Mouse (Mus musculus): ENCODE data around the gene Wnt6.

Wnt6 gene

DNA sequence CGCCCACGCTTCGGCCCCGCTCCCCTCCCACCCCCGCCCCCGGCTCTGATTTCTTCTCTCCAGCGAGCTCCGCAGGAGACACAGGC lies at the start of gene Wnt6:
Wnt6 (plus strand) TSS at position 48 of the 86 bp plus-strand sequence.
- no peak for DNase-seq

GRCm38 (mm10) chr1:74723748-74724147 lies 47.9 kb upstream of the Wnt6 start:
- peak; percentile 66 for DNase-seq

GRCm38 (mm10) chr1:74726114-74726513 lies 45.6 kb upstream of the Wnt6 start:
- DNase-seq: no peak

- no peak for DNase-seq
These were observed 45.0 kb upstream of the Wnt6 start for GRCm38 (mm10) chr1:74726674-74727073.

DNA sequence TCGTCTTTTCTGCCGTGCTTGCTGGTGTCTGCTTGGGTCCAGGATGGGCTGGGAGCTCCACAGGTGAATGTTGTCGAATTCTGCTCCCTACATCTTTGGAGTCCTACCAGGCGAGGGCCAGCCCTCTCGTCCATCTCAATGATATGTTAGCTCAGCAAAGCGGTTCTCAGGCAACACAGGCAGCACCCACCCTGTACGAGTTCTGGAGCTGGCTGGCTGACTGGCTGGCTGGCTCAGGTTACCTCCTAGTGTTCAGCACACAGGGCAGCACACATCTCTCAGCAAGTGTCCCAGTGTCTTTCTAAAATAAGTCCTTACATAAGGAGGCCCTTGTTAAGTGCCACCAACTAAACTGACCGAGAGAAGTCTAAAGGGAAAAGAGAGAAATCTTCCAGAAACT lies 43.2 kb upstream of the Wnt6 start:
- no peak for DNase-seq

- no peak for DNase-seq
These were observed 34.7 kb upstream of the Wnt6 start for GRCm38 (mm10) chr1:74736977-74737376.

GRCm38 (mm10) chr1:74737500-74737899 lies 34.2 kb upstream of the Wnt6 start:
- no peak for DNase-seq

GRCm38 (mm10) chr1:74740846-74741245 lies 30.8 kb upstream of the Wnt6 start:
- DNase-seq: no peak

DNA sequence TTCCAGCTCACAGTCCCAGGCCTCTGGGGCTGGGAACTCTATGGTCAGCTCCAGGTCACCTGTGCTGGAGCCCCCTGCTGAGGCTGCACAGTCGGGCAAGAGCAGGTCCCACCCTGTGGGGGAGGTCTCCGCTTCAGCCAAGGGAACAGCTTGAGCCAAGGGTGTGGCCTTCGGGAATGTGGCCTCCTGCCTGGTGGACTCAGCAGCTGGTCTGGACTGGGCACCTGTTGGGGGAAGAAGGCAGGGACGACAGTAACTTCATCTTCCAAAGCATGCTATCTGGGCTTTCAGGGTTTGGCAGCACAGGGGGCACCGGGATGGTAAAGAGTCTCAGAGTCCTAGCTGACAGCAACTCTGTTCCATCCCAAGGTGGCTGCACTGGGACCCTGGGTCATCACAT lies 24.4 kb upstream of the Wnt6 start:
- DNase-seq: no peak

DNA sequence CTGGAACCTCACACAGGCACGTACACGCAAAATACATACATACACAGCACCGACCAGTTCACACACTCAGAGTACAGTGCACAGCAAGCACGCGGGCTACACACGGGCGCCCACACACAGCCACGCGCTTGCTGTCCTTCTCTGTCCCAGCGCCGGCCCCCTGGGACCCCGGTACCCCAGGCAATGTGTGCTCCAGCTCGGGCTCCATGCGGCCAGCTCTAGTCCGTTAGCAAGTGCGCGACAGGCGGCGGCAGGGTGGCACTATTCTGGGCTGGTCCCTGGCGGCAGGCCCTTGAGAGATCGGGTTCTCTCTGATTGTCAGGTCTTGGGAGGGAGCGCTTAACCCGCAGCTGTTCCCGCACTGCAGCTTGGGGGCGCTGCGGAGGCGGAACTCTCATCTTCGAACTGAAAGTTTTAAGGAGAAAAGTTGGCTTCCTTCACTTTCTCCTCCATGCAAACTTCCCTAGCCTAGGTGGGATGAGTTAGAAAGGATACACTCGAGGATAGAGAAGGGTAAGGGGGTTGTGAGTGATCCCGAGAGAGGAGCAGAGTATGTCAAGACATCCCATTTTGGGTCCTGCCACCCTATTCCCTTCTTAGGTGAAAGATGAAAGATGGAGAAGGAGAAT lies 22.9 kb upstream of the Wnt6 start, which contains the start of gene Prkag3:
Prkag3 (minus strand) TSS at position 579 of the 629 bp plus-strand sequence.
- peak; percentile 80 for DNase-seq

GRCm38 (mm10) chr1:74749301-74749700 lies 22.4 kb upstream of the Wnt6 start:
- no peak for DNase-seq

GRCm38 (mm10) chr1:74750683-74751082 lies 21.0 kb upstream of the Wnt6 start:
- no peak for DNase-seq

DNA sequence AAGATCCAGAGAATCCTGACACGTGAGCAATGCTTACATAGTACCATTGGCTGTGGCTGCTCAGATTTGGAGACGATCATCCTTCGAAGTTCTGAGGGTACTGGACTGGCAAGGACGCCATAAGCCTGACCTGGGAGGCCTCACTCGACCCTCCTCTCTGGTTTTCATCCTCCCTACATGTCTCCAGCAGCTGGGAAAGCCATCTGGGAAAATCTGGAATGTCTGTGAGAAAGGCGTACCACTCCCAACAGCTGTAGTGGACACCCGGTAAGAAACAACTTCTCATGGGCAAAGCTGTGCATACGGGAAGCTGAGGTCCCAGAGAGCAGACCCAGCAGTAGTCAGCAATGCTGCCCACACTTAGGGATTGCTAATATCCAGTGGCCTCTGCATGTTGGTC lies 19.5 kb upstream of the Wnt6 start:
- DNase-seq: no peak

- DNase-seq: no peak
These were observed 18.9 kb upstream of the Wnt6 start for GRCm38 (mm10) chr1:74752833-74753232.

DNA sequence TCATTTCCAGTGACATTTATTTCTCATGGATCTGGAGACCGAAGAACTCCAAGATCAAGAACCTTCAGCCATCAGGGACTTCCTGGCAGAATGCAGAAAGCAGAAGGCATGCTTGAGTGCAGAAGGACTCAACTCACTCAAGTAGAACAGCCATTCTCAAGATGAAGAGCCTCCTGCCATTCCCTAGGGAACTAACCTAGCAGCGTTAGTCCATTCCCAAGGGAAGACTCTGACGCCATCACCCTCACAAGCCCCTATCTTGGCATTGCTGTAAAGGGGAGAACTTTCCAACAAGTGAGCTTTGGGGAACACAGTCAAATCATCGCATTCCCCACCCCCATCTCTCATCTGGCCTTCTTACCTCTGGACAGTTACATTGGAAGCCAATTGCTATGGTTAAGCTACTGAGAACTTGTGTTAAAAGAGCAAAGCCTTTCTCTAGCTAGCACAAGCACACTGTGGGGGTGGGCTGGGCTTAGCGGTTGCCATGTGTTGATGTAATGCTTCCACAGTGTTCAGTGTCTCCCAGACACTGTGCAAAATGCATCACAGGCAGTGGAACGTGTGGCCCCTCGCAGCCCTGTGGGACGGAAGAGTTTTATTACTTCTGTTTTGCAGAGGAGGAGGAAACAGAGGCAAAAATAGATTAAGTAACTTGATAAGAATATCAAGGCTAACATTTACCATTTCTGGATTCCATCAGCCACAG lies 18.3 kb upstream of the Wnt6 start:
- no peak for DNase-seq

DNA sequence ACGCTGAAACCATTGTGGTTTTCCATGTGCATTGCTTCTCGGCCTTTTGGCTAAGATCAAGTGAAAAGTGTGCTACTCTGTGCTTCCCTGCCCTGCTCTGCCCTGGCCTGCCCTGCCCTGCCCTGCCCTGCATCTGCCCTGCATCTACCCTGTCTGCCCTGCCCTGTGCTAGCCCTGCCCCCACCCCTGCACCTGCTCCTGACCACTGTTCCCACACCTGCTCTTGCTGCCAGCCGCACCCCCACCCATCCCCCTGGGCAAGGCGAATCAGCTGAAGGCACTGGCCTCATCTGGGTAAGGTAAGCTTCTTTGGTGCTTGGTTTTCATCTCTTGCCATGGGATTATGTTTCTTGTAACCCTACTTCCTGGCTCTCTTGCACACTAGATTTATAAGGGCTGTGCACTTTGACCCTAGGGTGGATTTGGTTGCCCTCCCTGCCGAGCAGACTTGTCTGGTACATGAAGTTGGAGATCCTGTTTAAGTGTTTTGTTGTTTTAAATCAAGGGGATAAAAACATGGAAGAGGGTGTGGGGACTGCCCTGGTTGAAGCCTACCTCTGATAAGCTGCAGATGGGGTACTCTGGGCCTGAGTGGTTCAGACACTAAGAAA lies 17.4 kb upstream of the Wnt6 start:
- peak; percentile 51 for DNase-seq

- DNase-seq: no peak
These were observed 11.9 kb upstream of the Wnt6 start for GRCm38 (mm10) chr1:74759773-74760172.

DNA sequence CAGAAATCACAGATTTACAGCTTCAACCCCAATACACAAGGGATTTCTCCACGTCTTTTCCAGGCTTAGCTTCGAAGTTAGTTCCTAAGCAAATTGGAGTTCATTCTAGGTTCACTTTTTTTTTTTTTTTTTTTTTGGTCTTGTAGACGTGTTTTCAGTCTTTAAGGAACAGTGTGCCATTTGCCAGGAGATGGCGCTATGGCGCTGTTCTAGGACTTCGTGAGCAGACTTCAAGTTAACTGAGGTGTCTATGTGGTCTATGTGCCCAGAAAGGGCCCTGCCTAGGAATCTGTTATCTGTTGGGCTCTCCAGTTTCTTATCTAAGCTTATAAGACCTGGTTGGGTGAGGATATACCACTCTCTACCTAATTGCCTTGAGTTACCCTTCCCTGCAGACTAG lies 8.6 kb upstream of the Wnt6 start:
- DNase-seq: peak; percentile 85

DNA sequence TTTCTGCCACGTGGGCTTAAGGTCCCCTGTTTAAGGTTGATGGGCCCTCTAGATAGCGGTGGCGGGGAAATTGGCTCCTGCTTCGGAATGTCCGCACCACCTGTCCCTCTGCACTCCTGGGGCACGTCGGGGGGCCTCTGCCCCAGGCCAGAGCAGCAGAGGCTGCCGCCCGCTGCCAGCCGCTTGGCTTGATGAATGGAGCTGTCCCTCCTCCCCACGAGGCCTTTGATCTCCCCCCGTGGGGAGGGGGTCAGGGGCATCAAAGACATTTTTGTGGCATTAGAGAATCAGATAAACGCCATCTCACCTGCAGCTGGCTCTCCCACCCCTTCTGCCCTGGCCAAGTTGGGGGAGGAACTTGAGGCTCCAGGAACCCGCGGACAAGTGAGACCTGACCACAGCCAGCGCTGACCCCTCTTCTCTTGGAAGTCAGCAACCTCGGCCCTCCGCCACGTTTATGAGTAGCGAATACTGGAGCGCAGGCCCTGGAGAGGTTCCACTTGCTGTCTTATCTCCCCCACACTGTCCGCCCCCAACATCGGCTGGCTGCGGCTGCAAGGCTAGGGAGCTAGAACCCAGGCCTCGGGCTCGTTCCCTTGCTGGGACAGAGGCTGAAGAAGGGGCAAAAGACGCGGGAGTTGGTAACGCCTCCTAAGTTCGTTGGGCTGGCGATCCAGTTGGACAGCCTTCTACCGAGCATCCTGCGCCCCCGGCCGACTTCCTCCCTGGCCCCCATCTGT lies 795 bp upstream of the Wnt6 start:
- DNase-seq: no peak

DNA sequence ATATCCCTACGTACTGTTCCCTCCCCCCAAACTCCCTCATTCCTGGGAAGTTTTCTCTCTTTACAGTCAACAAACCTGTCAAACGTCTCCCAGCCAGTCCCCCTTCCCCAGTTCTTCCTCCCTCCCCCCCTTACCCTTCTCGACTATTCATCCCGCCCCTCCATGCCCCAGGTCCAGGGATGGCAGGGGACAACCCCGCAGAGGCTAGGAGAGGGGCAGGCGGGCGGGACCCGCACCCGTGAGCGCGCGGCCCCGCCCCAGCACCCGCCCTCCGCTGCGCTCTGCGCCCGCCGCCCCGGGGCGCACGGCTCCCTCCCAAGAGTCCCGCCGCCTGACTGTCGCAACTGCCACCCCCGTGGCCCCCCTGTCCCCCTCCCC lies 236 bp upstream of the Wnt6 start:
- no peak for DNase-seq

GRCm38 (mm10) chr1:74771931-74772620 lies 384 bp downstream of the Wnt6 start:
- DNase-seq: peak; percentile 51

- DNase-seq: peak; percentile 68
These were observed 1.4 kb downstream of the Wnt6 start for GRCm38 (mm10) chr1:74773136-74773535.

GRCm38 (mm10) chr1:74774062-74774461 lies 2.4 kb downstream of the Wnt6 start:
- no peak for DNase-seq

DNA sequence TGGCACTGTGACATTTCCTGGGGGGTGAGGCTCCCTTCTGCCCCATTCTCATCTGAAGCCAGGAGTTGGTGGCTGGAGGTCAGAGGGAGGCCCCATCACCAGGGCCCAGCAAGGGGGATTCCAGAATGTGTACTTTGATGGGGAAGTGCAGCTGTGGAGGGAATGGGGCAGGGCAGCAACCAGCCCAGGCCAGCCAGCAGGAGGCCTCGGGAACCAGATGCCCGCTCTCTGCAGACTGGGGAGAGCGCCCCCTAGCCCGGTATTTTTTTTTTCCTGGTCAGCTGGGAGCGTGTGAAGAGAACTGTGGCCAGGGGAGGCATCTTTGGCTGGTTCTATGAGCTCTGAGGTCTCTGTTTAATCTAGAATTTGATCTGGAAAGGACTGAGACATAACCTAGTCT lies 4.1 kb downstream of the Wnt6 start:
- peak; percentile 58 for DNase-seq

Measured in thymus, postnatal 4 days (tissue).